Mouse (Mus musculus): ENCODE results near the gene Nlrp9c. TPM values are rescaled to one million over a fixed set of nuclear protein-coding genes. Genes with fewer than 3 reads are reported as not detected.
"Not testable (repeated sequence)": the region's sequence is repeated elsewhere in the genome, so short reads cannot be mapped to it uniquely, and the experiment has no call there.

Nlrp9c gene
- polyA plus RNA-seq, 1 experiment: not detected

GRCm38 (mm10) chr7:26303429-26304166, 99.9 kb downstream of the Nlrp9c start:
- not testable (repeated sequence) for H3K4me1 ChIP-seq (ENCODE audit: control insufficient read depth); H3K4me3 ChIP-seq (replicated peaks); H3K27me3 ChIP-seq (ENCODE audit: control insufficient read depth); H3K36me3 ChIP-seq (ENCODE audit: control insufficient read depth)
- H3K9me3 ChIP-seq (ENCODE audit: control insufficient read depth, low read length): peaks cover 14% of the 10 kb centered on the region

Other genes with a start within 250 kb of the Nlrp9c start
- not detected in 2 replicates for gene Cyp2b9, start 230.3 kb downstream of the Nlrp9c start, polyA plus RNA-seq (2012)
- gene Vmn1r184, start 143.4 kb downstream of the Nlrp9c start, polyA plus RNA-seq (2012): not detected in 2 replicates
- not detected in 2 replicates for gene Cyp2a4, start 96.5 kb downstream of the Nlrp9c start, polyA plus RNA-seq (2012)
- gene Nlrp4a, start 31.4 kb upstream of the Nlrp9c start, polyA plus RNA-seq (2012): not detected in 2 replicates
- not detected in 2 replicates for gene Nlrp9a, start 131.3 kb upstream of the Nlrp9c start, polyA plus RNA-seq (2012)
- 0.03 TPM in 1 of 2 replicates, not detected in the other for gene Vmn1r185, start 214.8 kb upstream of the Nlrp9c start, polyA plus RNA-seq (2012)

Measured in erythroblast, embryonic 14.5 days (primary cell).